Mouse (Mus musculus): Measurements from ENCODE around the gene Olfr294. TPM values are rescaled to one million over a fixed set of nuclear protein-coding genes. Genes with fewer than 3 reads are reported as not detected.

Gene Olfr294
- not detected in 2 replicates for polyA plus RNA-seq (2015; fragmentation: Nextera tagmentation; extraction: Ambion mirVana)

- Histone ChIP-seq H3K36me3 (ENCODE audit: control insufficient read depth, insufficient read depth, low read length) (no peaks in the 10 kb centered on the region), H3K4me3 (ENCODE audit: low read length) (no peak within 1 kb of the TSS), H3K27ac (ENCODE audit: low read depth, low read length) (no peak within 1 kb of the TSS), H3K9me3 (ENCODE audit: control insufficient read depth, low read length) (no peaks in the 10 kb centered on the region), H3K4me2 (ENCODE audit: low read length) (no peak within 1 kb of the TSS), H3K4me1 (ENCODE audit: control insufficient read depth, insufficient read depth, low read depth, low read length) (no peaks in the 10 kb centered on the region), H3K9ac (ENCODE audit: low read depth, low read length) (no peak within 1 kb of the TSS), H3K27me3 (replicated peaks; ENCODE audit: control insufficient read depth, insufficient read depth, low read length) (no peaks in the 10 kb centered on the region)
- no peak for ATAC-seq
- WGBS: 57% methylated on average over 2 of the region's 2 CpGs
These were observed at the start of gene Olfr294 for GRCm38 (mm10) chr7:86616543-86616942. TSS of gene Olfr294 (minus strand) at chr7:86616643.

GRCm38 (mm10) chr7:86648761-86649160, 32.3 kb upstream of the Olfr294 start, which contains the start of gene Olfr293:
TSS of gene Olfr293 (plus strand) at chr7:86649061.
- Histone ChIP-seq H3K27me3 (replicated peaks; ENCODE audit: control insufficient read depth, insufficient read depth, low read length) (no peaks in the 10 kb centered on the region), H3K4me2 (ENCODE audit: low read length) (no peak within 1 kb of the TSS), H3K27ac (ENCODE audit: low read depth, low read length) (no peak within 1 kb of the TSS), H3K4me1 (ENCODE audit: control insufficient read depth, insufficient read depth, low read depth, low read length) (no peaks in the 10 kb centered on the region), H3K9me3 (ENCODE audit: control insufficient read depth, low read length) (no peaks in the 10 kb centered on the region), H3K9ac (ENCODE audit: low read depth, low read length) (no peak within 1 kb of the TSS), H3K4me3 (ENCODE audit: low read length) (no peak within 1 kb of the TSS), H3K36me3 (ENCODE audit: control insufficient read depth, insufficient read depth, low read length) (no peaks in the 10 kb centered on the region)
- 88% methylated on average over 4 of the region's 4 CpGs for WGBS
- ATAC-seq: no peak

- 80% methylated on average over 2 of the region's 2 CpGs for WGBS
- H3K4me2 ChIP-seq (ENCODE audit: low read length): no peak within 1 kb of the TSS
- no peaks in the 10 kb centered on the region for H3K9me3 ChIP-seq (ENCODE audit: control insufficient read depth, low read length)
- H3K36me3 ChIP-seq (ENCODE audit: control insufficient read depth, insufficient read depth, low read length): no peaks in the 10 kb centered on the region
- no peaks in the 10 kb centered on the region for H3K4me1 ChIP-seq (ENCODE audit: control insufficient read depth, insufficient read depth, low read depth, low read length)
- no peak within 1 kb of the TSS for H3K4me3 ChIP-seq (ENCODE audit: low read length)
- H3K27me3 ChIP-seq (replicated peaks; ENCODE audit: control insufficient read depth, insufficient read depth, low read length): no peaks in the 10 kb centered on the region
- H3K27ac ChIP-seq (ENCODE audit: low read depth, low read length): no peak within 1 kb of the TSS
- H3K9ac ChIP-seq (ENCODE audit: low read depth, low read length): no peak within 1 kb of the TSS
- no peak for ATAC-seq
These were observed 32.9 kb downstream of the Olfr294 start, which contains the start of gene Olfr295 for GRCm38 (mm10) chr7:86583562-86583961. TSS of gene Olfr295 (plus strand) at chr7:86583862.

Other genes starting within 250 kb of the Olfr294 start
- not detected in 2 replicates for gene Olfr305, start 249.7 kb downstream of the Olfr294 start, polyA plus RNA-seq (2015; fragmentation: Nextera tagmentation; extraction: Ambion mirVana)
- gene Olfr304, start 230.0 kb downstream of the Olfr294 start, polyA plus RNA-seq (2015; fragmentation: Nextera tagmentation; extraction: Ambion mirVana): not detected in 2 replicates
- gene Olfr303, start 218.9 kb downstream of the Olfr294 start, polyA plus RNA-seq (2015; fragmentation: Nextera tagmentation; extraction: Ambion mirVana): not detected in 2 replicates
- gene Olfr301, start 212.8 kb downstream of the Olfr294 start, polyA plus RNA-seq (2015; fragmentation: Nextera tagmentation; extraction: Ambion mirVana): not detected in 2 replicates
- gene Olfr299, start 156.7 kb downstream of the Olfr294 start, polyA plus RNA-seq (2015; fragmentation: Nextera tagmentation; extraction: Ambion mirVana): not detected in 2 replicates
- not detected in 2 replicates for gene Olfr298, start 124.2 kb downstream of the Olfr294 start, polyA plus RNA-seq (2015; fragmentation: Nextera tagmentation; extraction: Ambion mirVana)
- gene Olfr297, start 96.7 kb downstream of the Olfr294 start, polyA plus RNA-seq (2015; fragmentation: Nextera tagmentation; extraction: Ambion mirVana): not detected in 2 replicates
- not detected in 2 replicates for gene Olfr295, start 32.8 kb downstream of the Olfr294 start, polyA plus RNA-seq (2015; fragmentation: Nextera tagmentation; extraction: Ambion mirVana)
- not detected in 2 replicates for gene Olfr293, start 32.4 kb upstream of the Olfr294 start, polyA plus RNA-seq (2015; fragmentation: Nextera tagmentation; extraction: Ambion mirVana)
- gene Olfr292, start 71.7 kb upstream of the Olfr294 start, polyA plus RNA-seq (2015; fragmentation: Nextera tagmentation; extraction: Ambion mirVana): not detected in 2 replicates
- 2.4 and 3.7 TPM in 2 replicates for gene Folh1, start 159.3 kb upstream of the Olfr294 start, polyA plus RNA-seq (2015; fragmentation: Nextera tagmentation; extraction: Ambion mirVana)
- gene Vmn2r77, start 178.4 kb upstream of the Olfr294 start, polyA plus RNA-seq (2015; fragmentation: Nextera tagmentation; extraction: Ambion mirVana): not detected in 2 replicates

Measured in hindbrain, embryonic 16.5 days (tissue).